Comparison of ENCODE assay signal across 8 mouse cellular contexts in genomic region chrX:153723110-153723916, GRCm38 (mm10). TPM values are rescaled to one million over a fixed set of nuclear protein-coding genes. Genes with fewer than 3 reads are reported as not detected.
DNase-seq lines count a peak whose midpoint lies in the region; ATAC-seq and TF ChIP-seq lines count a peak whose summit lies in the region.

Gene Nbdy, plus strand, starts transcription at chrX:153723590.

- H3K9me3 ChIP-seq in hindbrain, embryonic 16.5 days (ENCODE audit: control insufficient read depth, low read length): no peaks in the 10 kb centered on the region

- peak; percentile 51 for TF ChIP-seq POLR2A in cortical plate, adult 2 months (IDR thresholded peaks at IDR 0.05; ENCODE audit: extremely low read depth, insufficient read depth, low read length)

- H3K27ac ChIP-seq in cortical plate, adult 2 months (ENCODE audit: insufficient read depth, low read length): no peak within 1 kb of the TSS
- peak within 1 kb of the TSS; percentile 67 for H3K27ac ChIP-seq in hindbrain, embryonic 16.5 days (ENCODE audit: low read depth, low read length)

- H3K4me1 ChIP-seq in cortical plate, adult 2 months (ENCODE audit: control insufficient read depth, insufficient read depth, low read length): no peaks in the 10 kb centered on the region; the same call in 1 of the 2 replicates
- H3K4me1 ChIP-seq in hindbrain, embryonic 16.5 days (ENCODE audit: control insufficient read depth, insufficient read depth, low read depth, low read length): no peaks in the 10 kb centered on the region

- peak; percentile 97 for ATAC-seq in hindbrain, embryonic 16.5 days

- no peaks in the 10 kb centered on the region for H3K36me3 ChIP-seq in hindbrain, embryonic 16.5 days (ENCODE audit: control insufficient read depth, insufficient read depth, low read length)

- peak within 1 kb of the TSS; percentile 68 for H3K9ac ChIP-seq in hindbrain, embryonic 16.5 days (ENCODE audit: low read depth, low read length)

- TF ChIP-seq CTCF in cortical plate, adult 2 months (IDR thresholded peaks at IDR 0.05; ENCODE audit: extremely low read depth, insufficient read depth, low read length): no peak

- DNase-seq in adipocyte (ENCODE audit: low spot score): peak; percentile 65
- peak; percentile 6 to 17 for DNase-seq in gastrocnemius, adult 8-10 months (ENCODE audit: low spot score in 2 of 2)
- DNase-seq in left cerebral cortex, adult 11 months (ENCODE audit: low spot score): peak; percentile 21
- DNase-seq in lung, postnatal 25 days (ENCODE audit: low spot score): peak; percentile 51
- DNase-seq in retina, adult 2 months (ENCODE audit: low read depth, low spot score): peak; percentile 13
- peak; percentile 34 to 44 for DNase-seq in thymus, postnatal 36 days

- no peaks in the 10 kb centered on the region; the same call in 1 of the 2 replicates for H3K27me3 ChIP-seq in hindbrain, embryonic 16.5 days (replicated peaks; ENCODE audit: control insufficient read depth, insufficient read depth, low read length)

- WGBS in hindbrain, embryonic 16.5 days: 17% methylated on average over 32 of the region's 32 CpGs

- peak within 1 kb of the TSS; percentile 64 for H3K4me2 ChIP-seq in hindbrain, embryonic 16.5 days (ENCODE audit: low read length)

- H3K4me3 ChIP-seq in cortical plate, adult 2 months (ENCODE audit: insufficient read depth, low read length): peak within 1 kb of the TSS; percentile 71
- H3K4me3 ChIP-seq in hindbrain, embryonic 16.5 days (ENCODE audit: low read length): peak within 1 kb of the TSS; percentile 57

RNA-seq across cellular contexts. Expression of gene Nbdy, which starts in this region (rescaled TPM):
- polyA plus RNA-seq in cortical plate, adult 2 months (2012; rRNA removed): 68.0 and 77.9 TPM in 2 replicates
- total RNA-seq in gastrocnemius, adult 8-10 months (2022): 10 to 100 TPM; 23.6 to 31.3 (median 26.9) TPM
- 152 and 167 TPM in 2 replicates for polyA plus RNA-seq in hindbrain, embryonic 16.5 days (2015; fragmentation: Nextera tagmentation; extraction: Ambion mirVana)

Comparison
In these comparisons a context has a peak if more than half of its experiments do, and no peak if none do; other contexts are left out.
1. DNase-seq: peak in every context shown above with its lines; median percentile 65 in adipocyte; 51 in lung, postnatal 25 days; 39 in thymus, postnatal 36 days; 21 in left cerebral cortex, adult 11 months; 13 in retina, adult 2 months; 12 in gastrocnemius, adult 8-10 months.